Mouse (Mus musculus): ENCODE measurements around the gene Slc28a1.

Slc28a1 gene

DNA sequence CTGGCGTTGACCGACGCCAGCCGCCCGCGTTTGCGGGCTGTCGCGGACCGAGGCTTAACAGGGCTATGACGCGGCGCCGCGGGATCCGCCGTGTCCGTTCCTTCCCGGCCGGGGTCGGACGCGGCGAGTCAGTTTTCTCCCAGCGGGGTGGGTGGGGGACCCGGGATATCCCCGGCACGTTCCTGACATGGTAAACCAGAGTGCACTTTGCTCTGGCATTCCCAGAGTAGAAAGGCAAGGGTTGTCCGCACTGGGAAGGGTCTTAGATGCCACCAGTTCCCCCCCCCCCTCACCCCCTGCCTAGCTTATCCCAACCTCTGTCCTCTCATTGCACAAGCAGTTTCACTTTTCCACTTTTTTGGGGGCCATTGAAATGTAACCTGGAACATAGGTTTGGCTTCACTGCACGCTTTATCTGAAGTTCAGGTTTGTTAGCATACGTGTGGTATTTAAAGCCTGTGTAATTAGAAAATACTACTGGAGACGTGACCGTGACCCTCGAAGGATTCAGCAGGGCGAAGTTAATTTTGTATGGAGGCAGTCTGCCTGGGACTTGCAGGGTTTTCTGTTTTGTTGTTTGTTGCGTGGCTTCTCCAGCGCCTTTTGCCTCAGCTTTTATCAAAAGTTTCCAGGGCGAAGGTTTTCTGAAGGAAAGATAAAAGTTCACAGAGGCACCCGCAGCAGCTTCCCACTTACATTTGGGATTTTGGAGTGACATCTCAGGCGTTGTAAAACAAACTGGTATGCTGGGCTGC, 99.7 kb downstream of the Slc28a1 start:
- DNase-seq: no peak

DNA sequence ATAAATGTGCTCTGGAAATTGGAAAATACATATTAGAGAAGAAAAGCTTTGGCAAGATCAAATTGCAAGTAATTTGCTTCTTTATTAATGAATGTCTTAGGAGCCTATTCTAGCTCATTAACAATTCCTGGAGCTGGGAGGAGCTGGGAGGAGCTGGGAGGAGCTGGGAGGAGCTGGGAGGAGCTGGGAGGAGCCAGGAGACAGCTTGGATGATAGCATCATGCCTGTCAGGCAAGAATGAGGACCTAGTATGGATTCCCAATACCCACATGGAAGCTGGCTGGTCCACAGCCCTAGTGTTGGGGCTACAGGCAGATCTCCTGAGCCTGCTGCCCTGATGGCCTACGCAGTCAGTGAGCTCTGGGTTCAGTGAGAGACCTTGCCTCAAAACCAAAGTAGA, 101.4 kb downstream of the Slc28a1 start:
- DNase-seq: no peak

GRCm38 (mm10) chr7:81219321-81219720, 104.7 kb downstream of the Slc28a1 start:
- DNase-seq: no peak
